Mouse (Mus musculus) cerebellum, adult 9-11 months (tissue): Measurements from ENCODE around the gene Irf9.

ENCODE experiments used
- DNase-seq: peaks from one replicate; pipeline ENCODE4 v3.0.0; 2022

Irf9 gene

GRCm38 (mm10) chr14:55581981-55582681, 21.2 kb upstream of the Irf9 start:
- no peak for DNase-seq

- no peak for DNase-seq
Measured at GRCm38 (mm10) chr14:55584303-55584701, 19.1 kb upstream of the Irf9 start.

- peak; percentile 89 for DNase-seq
Measured at GRCm38 (mm10) chr14:55584702-55585565, 18.4 kb upstream of the Irf9 start, which contains the start of gene Emc9. Gene Emc9, minus strand, starts transcription at chr14:55585302.

- DNase-seq, result peak; percentile 51
Measured at GRCm38 (mm10) chr14:55585566-55585960, 17.8 kb upstream of the Irf9 start.

GRCm38 (mm10) chr14:55586149-55586548, 17.2 kb upstream of the Irf9 start:
- no peak for DNase-seq

GRCm38 (mm10) chr14:55589271-55589670, 14.1 kb upstream of the Irf9 start:
- DNase-seq, result peak; percentile 29

GRCm38 (mm10) chr14:55589771-55590448, 13.5 kb upstream of the Irf9 start:
- peak; percentile 42 for DNase-seq

GRCm38 (mm10) chr14:55590748-55591330, 12.5 kb upstream of the Irf9 start, which contains the start of gene Psme2:
Gene Psme2, minus strand, starts transcription at chr14:55591113.
- DNase-seq, result peak; percentile 92

- peak; percentile 95 for DNase-seq
Measured at GRCm38 (mm10) chr14:55591331-55591891, 12.0 kb upstream of the Irf9 start, which contains the start of gene Rnf31. Gene Rnf31, plus strand, starts transcription at chr14:55591708.

GRCm38 (mm10) chr14:55592226-55592625, 11.1 kb upstream of the Irf9 start:
- DNase-seq, result peak; percentile 68

- DNase-seq, result no peak
Measured at GRCm38 (mm10) chr14:55596036-55596690, 7.2 kb upstream of the Irf9 start.

GRCm38 (mm10) chr14:55598521-55599390, 4.6 kb upstream of the Irf9 start:
- no peak for DNase-seq

- peak; percentile 87 for DNase-seq
Measured at GRCm38 (mm10) chr14:55603633-55604576, 534 bp downstream of the Irf9 start.

GRCm38 (mm10) chr14:55604823-55605222, 1.5 kb downstream of the Irf9 start:
- no peak for DNase-seq

- no peak for DNase-seq
Measured at GRCm38 (mm10) chr14:55605743-55606459, 2.5 kb downstream of the Irf9 start.

GRCm38 (mm10) chr14:55608339-55608738, 5.0 kb downstream of the Irf9 start:
- no peak for DNase-seq

- DNase-seq, result no peak
Measured at GRCm38 (mm10) chr14:55613346-55613745, 10.0 kb downstream of the Irf9 start.

GRCm38 (mm10) chr14:55614565-55615178, 11.3 kb downstream of the Irf9 start:
- DNase-seq, result no peak

GRCm38 (mm10) chr14:55615876-55616275, 12.5 kb downstream of the Irf9 start:
- no peak for DNase-seq
